Mouse (Mus musculus) ZHBTc4 (cell line): ENCODE data around the gene Ubl4b.
A peak's percentile ranks its signal among the peaks of the same experiment; 100 is the strongest.

Experiments used
- DNase-seq: peaks from one replicate; pipeline ENCODE4 v3.0.0-alpha.2; 2011; ENCODE audit warnings: low read depth, low spot score

Gene Ubl4b

DNA sequence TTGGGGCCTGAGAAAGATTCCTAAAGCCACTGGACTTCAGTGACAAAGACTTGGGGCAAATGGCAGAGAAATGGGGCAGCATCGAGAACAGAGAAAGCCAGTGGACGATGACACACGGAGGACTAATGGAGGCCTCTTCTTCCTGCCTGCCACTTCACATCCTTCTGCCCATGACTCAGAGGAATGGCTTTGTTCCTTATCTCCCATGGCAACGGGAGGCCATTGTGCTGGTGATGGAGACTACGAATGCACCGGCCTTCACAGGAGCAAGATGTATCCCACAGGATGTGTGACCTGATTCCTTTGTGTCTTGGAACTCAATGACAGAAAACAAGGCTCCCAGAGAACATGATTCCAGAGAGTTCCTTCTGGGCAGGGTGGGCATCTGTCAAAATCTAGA, 30.3 kb downstream of the Ubl4b start:
- peak; percentile 8 for DNase-seq

DNA sequence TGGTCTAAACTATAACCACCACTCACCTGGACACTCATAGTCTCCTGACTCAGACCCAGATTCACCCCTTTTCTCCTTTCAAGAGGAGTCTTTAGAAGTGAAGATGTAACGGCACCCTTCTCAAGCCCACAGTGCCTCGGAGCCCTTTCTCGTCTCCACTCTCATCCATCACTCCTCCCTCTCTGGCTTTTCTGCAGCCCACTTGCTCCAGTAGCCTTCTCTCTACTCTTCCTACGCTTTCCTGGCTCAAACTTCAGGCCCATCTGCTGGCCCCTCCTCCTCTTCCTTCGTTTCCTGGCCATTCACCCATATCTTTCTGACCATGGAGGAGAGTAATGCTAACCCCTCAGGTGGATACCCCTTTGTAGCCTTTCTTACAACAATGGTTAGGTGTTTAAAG, 33.9 kb downstream of the Ubl4b start:
- DNase-seq = no peak

DNA sequence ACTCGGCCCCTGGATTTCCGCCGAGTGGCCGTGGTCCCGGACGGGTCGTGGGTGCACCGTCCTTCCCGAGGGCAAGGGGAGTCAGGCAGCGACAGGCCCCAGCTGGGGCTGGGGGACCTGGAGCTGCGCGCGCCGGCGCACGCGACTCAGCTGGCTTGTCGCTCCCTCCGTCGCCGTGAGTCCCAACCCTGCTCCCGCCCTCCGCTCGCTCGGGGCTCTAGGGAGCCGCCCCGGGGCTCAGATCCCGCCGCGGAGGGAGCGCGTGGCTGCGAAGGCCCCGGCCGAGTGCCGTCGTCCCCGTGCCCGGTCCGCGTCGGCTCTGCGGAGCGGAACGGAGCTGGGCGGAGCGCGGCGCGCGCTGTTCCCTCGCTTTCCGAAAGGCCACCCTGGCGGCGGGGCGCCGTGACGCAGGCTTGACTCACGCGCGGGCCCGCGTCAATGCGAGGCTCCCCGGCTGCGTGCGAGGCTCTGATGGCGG, 37.2 kb downstream of the Ubl4b start, which contains the start of gene Slc6a17:
Gene Slc6a17, minus strand, starts transcription at position 388 of the 478 bp plus-strand sequence.
- peak; percentile 76 for DNase-seq

DNA sequence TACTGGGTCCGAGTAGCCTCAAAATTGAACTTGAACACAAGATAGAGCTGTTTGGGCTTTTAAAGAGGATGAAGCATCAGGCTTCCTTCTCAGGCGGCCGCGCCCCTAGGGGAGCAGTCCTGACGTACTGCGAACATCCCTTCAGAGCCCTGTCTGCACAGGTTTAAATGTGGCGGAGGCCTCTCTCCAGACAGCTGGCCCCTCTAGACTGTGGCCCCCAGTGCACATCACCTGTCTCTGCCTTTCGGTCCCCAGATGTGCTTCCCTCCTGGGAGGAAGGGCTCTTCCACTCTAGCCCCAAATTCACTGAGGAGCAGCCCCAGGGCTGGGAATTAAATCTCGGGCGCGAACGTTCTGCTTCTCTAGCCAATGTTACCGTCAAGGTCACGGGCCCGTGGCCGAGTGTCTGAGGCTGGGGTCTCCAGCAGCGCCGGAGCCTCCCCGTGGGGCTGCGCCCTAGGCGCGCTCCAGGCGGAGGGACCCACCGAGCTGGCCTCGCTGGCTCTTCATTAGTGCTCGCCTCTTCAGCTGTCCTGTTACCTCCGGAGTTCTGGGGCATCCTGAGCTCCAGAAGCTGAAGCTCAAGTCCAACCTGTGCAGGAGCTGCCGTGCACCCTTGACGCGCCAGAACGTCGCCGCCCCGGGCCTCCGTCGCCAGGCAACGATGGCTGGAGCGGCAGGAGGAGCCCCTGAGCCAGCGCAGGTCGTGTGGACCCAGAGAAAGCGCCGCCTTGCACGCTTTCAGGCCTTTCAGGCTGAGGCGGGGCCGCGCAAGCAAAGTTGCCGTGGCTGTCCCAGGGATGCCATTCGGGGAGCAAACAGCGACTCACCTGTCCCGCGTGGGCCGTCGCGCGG, 37.9 kb downstream of the Ubl4b start:
- peak; percentile 79 for DNase-seq

DNA sequence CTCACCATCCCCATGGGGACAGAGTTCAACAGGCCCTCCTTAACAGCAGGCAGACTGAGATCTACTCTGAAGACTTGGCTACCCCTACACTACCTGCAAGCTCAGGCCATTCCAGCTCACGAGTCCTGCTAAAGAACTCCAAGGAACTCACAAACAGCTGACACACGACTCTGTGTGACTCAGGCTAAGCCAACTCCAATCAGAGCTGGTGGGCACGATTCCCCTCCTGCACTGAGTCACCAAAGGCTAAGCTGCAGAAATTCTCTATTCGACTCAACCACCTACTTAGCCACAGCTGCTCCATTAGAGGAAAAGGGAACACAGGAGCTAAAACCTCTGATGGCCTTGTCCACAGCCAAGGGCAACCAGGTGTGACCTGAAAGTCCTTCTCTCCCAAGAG, 38.9 kb downstream of the Ubl4b start:
- no peak for DNase-seq

DNA sequence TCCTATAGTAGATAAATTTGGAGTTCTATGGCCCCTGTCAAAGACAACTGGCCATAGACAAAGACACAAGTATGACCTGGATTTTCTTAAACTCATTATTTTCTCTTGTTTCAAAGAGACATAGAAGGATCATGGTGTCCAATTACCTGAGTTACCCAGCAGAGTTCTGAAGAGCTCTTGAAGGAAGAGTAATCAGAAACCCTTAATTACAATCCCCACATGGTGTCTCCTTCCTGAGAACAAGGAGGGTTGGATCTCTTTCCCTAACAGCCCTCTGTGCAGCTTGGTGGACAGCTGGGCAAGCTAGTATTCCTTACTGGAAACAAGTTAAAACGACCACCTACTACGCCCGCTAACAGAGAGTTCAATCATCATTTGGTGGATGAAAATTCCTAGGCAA, 43.5 kb downstream of the Ubl4b start:
- DNase-seq = no peak

DNA sequence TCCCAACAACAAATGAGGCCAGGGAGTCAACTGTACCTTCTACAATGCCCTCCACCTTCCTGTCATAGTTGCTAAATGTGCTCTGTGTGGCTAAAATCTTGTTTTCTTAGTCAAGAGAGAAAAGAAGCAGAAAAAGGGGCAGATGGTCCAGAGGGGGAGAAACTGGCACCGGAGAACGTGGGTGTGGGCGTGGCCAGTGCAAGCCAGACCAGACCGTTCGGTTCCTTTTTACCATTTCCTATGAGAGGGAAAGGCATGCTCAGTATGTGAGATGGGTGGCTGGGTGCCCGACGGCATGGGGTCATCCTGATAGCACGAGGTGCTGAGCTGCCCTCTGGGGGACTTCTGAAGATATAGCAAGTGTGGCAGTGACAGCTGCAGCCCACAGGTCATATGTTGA, 46.2 kb downstream of the Ubl4b start:
- no peak for DNase-seq

DNA sequence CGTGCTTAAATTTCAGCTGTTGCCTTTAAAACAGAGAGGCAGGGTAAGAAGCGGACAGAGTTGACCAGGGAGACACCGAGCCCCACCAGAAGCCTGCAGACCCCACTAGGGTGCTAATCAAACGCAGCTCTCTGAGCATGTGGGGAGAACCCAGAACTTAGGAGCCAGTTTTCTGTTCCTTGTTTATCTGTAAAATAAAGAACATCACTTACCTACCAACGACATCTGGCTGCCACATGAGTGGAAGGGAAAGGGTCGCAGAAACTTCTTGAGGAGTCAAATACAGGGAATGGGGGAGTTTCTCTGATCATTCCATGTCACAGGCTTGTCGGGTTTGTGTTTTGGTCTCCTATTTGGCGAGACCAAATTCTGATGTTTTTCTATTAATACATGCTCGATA, 46.9 kb downstream of the Ubl4b start:
- no peak for DNase-seq

DNA sequence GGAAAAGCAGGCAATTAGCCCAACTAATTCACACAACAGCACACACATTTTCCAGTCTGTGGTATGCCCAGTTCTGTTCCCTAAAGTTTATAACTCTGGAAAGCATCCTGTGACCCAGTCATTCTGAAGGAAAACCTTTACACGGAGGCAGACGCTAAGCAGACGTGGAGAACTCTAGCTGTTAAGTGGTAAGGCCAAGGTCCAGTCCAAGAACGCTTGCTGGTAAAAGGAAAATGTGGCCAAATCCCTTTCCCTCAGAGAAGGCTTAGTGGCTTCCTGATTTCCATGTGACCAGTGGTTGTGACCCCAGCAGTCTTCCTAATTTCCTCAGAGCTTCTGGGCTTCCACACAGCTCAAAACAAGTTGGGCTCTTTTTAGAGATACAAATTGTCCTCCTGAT, 48.3 kb downstream of the Ubl4b start:
- no peak for DNase-seq

DNA sequence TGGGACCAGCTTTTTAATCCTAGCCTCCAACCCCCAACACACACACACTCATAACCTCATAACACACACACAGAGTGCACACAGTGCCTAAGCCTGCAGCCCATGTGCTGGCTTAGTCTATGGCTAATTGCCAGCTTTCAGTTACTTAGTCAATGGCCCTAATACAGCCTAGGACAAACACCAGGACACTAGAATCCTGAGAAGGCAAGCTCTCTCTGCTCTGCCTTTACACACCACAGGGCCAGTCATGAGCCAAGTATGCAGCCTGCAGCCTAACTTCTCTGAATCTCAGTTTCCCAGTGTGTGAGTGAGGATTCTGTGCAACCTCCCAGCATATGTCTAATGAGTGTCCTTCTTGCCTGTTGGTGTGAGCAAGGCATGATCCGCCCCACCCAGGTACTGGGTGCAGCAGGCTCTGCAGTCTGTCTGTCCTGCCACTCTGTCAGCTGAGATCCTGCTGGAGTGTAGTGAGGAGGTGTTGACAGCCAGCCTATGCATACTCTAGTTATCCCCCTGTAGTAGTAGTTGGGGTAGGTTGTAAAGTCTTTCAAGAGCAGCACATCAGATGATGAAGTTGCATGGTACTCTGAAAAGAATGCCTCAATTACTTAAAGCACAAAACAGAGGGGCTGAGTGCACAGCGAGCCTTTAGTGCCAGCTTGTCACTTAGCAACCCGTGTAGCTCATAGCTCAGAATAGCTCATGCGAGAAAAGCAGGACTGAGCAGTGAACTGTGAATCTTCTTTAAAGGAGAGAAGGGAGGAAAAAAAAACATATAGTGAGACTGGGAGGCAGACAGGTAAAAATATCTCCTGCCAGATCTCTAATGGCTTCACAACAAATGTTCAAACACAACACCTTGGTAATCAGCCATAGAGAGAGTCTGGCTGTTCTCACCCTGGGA, 49.2 kb downstream of the Ubl4b start:
- no peak for DNase-seq

DNA sequence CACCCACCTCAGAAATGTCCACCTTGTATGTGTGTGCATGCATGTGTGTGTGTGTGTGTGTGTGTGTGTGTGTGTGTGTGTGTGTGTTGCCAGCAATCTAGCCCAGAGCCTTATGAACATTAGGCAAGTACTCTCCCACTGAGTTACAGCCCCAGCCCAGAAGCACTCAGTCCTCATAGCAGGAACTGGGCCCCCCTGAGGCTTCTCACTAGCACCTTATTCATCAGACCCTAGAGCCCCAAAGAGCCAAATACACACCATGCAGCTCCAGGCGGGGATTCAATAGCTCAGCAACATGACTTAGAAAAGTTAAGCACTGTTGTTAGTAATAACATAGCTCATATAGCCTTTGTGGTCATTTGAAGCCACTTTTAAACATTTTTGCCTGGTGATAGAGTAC, 50.3 kb downstream of the Ubl4b start:
- DNase-seq = no peak

DNA sequence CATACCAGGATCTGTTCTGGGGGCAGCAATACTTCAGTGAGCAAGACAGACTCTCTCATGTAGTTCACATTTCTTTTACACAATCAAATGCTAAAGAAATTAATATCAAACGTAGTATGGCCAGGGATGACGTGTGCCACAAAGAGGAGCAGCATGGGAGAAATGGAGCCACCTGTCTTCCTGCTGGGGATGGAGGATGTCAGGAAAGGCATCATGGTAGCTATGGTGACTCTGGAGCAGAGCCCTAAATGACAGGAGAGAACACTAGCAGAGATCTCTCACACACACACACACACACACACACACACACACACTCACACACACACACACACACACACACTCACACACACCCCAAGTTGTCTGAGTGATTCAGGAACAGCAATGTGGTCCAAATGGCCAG, 51.2 kb downstream of the Ubl4b start:
- DNase-seq = no peak
